Mouse (Mus musculus) forebrain, embryonic 15.5 days (tissue): ENCODE measurements around the gene Cpsf4l. TPM values are rescaled to one million over a fixed set of nuclear protein-coding genes. Genes with fewer than 3 reads are reported as not detected.
A peak's percentile ranks its signal among the peaks of the same experiment; 100 is the strongest.

ENCODE experiments used
- ATAC-seq: fragments of 200-750 bp; cut with Nextera tagmentation; replicated peaks from 2 replicates; pipeline ENCODE4 v1.8.0; 2017; ENCODE audit warnings: mild to moderate bottlenecking, moderate TSS enrichment, moderate library complexity
- H3K27ac ChIP-seq: fragments of 300-500 bp; sonication (generic); replicated peaks from 2 replicates; pipeline ENCODE4 v1.5.1; 2015; ENCODE audit warnings: mild to moderate bottlenecking, inconsistent platforms
- H3K27me3 ChIP-seq: fragments of 300-500 bp; sonication (generic); 2 replicates; pipeline ENCODE4 v1.6.1; 2015; ENCODE audit warnings: inconsistent platforms
- H3K36me3 ChIP-seq: fragments of 300-500 bp; sonication (generic); 2 replicates; pipeline ENCODE4 v1.6.1; 2015; ENCODE audit warnings: mild to moderate bottlenecking, inconsistent platforms
- H3K4me1 ChIP-seq: fragments of 300-500 bp; sonication (generic); 2 replicates; pipeline ENCODE4 v1.6.1; 2015; ENCODE audit warnings: inconsistent platforms
- H3K4me2 ChIP-seq: fragments of 300-500 bp; sonication (generic); replicated peaks from 2 replicates; pipeline ENCODE4 v1.6.1; 2015; ENCODE audit warnings: mild to moderate bottlenecking, inconsistent platforms
- H3K4me3 ChIP-seq: fragments of 300-500 bp; sonication (generic); 2 replicates; pipeline ENCODE4 v1.5.1; 2015; ENCODE audit warnings: mild to moderate bottlenecking, inconsistent platforms
- H3K9ac ChIP-seq: fragments of 300-500 bp; sonication (generic); replicated peaks from 2 replicates; pipeline ENCODE4 v1.6.1; 2015; ENCODE audit warnings: mild to moderate bottlenecking, inconsistent platforms
- H3K9me3 ChIP-seq: fragments of 300-500 bp; sonication (generic); 2 replicates; pipeline ENCODE4 v1.6.1; 2016; ENCODE audit warnings: inconsistent platforms
- whole genome bisulfite sequencing: fragments of 180-500 bp; shearing (Covaris S2); methylation state at CpG from one replicate; pipeline ENCODE4 v1.1.7; 2015; ENCODE audit warnings: mixed read lengths; 5-methylcytosine and 5-hydroxymethylcytosine counted together
- polyA plus RNA-seq: library from polyadenylated mRNA; unstranded; fragments of >200 nt; fragmentation: Nextera tagmentation; extraction: Ambion mirVana; gene quantifications from 2 replicates; pipeline ENCODE4 v1.2.1, GENCODE M21; 2015

Cpsf4l gene
- polyA plus RNA-seq, 1 experiment from 2014 or later: 0.38 TPM

DNA sequence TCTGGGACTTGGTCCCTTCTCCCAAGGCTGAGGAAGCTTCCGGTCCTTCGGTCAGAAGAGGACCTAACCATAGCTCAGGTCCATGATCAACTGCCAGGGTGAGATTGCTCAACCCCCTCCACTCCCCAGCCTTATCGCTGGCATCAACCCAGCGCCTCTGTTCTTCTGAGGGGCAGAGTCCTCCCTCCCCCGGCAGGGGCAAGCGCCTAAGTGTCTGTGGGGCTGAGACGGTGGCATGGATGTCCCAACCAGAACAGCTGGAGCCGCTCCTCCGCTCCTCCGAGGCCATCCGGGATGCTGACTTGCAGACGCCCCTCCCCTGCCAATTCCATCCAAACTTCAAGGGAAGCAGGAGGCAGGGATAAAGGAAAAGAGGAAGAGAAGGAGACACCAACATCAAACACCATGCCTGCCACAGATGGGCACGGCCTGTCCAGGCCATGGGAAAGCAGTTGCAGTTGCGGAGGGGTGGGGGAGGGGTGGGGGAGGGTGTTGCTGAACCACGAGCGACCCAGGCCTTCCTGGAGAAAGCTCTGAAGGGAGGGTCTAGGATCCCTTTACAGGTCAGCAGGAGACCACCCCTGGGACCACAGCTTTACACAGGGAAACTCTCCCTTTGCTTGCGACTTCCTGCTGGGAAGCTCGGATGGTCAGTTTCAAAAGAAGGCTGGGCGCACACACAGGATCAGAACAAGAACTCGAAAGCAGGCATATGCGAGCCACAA is 39.1 kb upstream of the Cpsf4l start:
- no peaks in the 10 kb centered on the region for H3K9me3 ChIP-seq
- H3K4me1 ChIP-seq: peaks cover 49% of the 10 kb centered on the region
- peak overlapping the region; percentile 78 for H3K4me3 ChIP-seq
- no peak for ATAC-seq
- peak overlapping the region; percentile 98 for H3K9ac ChIP-seq
- H3K27me3 ChIP-seq: no peaks in the 10 kb centered on the region
- H3K36me3 ChIP-seq: no peaks in the 10 kb centered on the region
- WGBS: 9% methylated on average over 21 of the region's 21 CpGs
- H3K27ac ChIP-seq: peak overlapping the region; percentile 97
- peak overlapping the region; percentile 81 for H3K4me2 ChIP-seq

DNA sequence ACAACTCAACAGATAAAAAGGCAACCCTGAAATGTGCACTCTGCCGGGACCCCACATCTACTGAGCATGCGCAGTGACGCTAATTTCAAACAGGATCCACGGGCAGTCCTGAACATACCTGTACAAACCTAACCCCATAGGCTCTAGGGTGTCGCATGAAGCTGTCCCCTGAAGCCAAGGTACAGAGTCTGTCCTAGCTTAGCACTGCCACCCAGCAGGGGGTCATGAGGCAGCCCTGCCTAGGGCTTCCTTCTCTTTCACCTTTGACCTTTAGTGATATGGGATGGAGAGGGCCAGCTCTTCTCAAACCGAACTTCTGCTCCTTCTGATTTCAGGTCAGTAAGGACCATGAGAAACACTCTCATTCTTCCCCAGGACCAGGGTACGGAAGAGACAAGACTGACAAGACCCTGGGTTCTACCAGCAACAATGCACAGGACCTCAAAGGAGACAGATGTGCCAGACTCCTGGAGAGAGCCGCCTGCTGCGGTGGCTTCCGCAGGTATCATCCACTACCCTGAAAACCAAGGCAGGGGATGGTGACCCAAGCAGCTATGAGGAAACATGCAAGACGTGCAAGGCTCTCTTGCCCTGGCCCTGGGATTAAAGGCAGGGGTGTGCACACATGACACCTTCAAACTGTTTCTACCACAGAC is 38.0 kb upstream of the Cpsf4l start:
- Histone ChIP-seq H3K27me3 (no peaks in the 10 kb centered on the region), H3K9ac (no peak overlapping the region), H3K36me3 (peaks cover 7% of the 10 kb centered on the region), H3K9me3 (no peaks in the 10 kb centered on the region), H3K4me2 (0 out of 2 replicates have a peak overlapping the region, but pooled peaks have one; percentile 81), H3K4me1 (peaks cover 49% of the 10 kb centered on the region), H3K27ac (no peak overlapping the region), H3K4me3 (no peak overlapping the region)
- ATAC-seq: no peak
- 86% methylated on average over 11 of the region's 11 CpGs for WGBS

DNA sequence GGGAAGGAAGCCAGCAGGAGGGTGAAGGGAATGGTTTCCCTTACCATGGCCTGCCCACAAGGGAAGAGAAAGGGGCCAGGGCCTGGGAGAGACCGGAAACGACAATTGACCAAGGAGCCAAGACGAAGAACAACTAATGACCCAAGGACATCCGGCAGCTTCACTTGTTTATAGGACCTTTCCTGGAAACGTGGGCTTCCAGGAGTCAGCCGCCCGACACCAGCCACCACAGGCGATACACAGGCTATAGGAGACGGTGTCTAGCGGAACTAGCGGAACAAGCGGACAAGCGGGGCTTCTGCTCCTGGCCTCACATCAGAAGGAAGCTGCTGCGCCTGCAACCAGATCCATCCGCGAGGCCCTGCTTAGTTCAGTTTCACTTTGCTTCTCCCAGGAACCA is 37.2 kb upstream of the Cpsf4l start:
- Histone ChIP-seq H3K36me3 (peaks cover 9% of the 10 kb centered on the region), H3K27ac (no peak overlapping the region), H3K4me1 (peaks cover 44% of the 10 kb centered on the region), H3K4me2 (no peak overlapping the region; the same call in 1 of the 2 replicates), H3K4me3 (no peak overlapping the region), H3K9me3 (no peaks in the 10 kb centered on the region), H3K27me3 (no peaks in the 10 kb centered on the region), H3K9ac (no peak overlapping the region)
- WGBS: 82% methylated on average over 16 of the region's 16 CpGs
- ATAC-seq: no peak

DNA sequence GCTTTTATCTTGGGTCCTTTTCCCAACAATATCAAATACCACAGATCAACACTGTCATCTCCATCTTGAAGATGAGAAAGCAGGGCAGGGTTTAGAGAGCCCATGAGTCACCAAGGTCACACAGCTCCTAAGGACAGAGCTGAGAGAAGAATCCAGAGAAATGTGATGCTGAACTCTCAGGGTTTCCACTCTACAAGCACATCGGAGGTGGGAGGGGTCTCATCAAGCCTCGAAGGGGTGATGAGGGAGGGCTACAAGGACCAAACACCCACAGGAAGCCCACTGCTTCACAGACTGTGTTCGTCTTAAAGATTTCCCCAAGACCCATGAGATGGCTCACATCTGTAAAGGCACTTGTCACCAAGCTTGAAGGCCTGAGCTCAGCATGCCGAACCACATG is 36.1 kb upstream of the Cpsf4l start:
- H3K9ac ChIP-seq: no peak overlapping the region
- H3K4me1 ChIP-seq: peaks cover 41% of the 10 kb centered on the region
- no peak overlapping the region for H3K27ac ChIP-seq
- H3K36me3 ChIP-seq: peaks cover 9% of the 10 kb centered on the region
- no peak for ATAC-seq
- WGBS: 84% methylated on average over 4 of the region's 4 CpGs
- no peaks in the 10 kb centered on the region for H3K27me3 ChIP-seq
- H3K4me3 ChIP-seq: no peak overlapping the region
- H3K4me2 ChIP-seq: no peak overlapping the region
- H3K9me3 ChIP-seq: no peaks in the 10 kb centered on the region

DNA sequence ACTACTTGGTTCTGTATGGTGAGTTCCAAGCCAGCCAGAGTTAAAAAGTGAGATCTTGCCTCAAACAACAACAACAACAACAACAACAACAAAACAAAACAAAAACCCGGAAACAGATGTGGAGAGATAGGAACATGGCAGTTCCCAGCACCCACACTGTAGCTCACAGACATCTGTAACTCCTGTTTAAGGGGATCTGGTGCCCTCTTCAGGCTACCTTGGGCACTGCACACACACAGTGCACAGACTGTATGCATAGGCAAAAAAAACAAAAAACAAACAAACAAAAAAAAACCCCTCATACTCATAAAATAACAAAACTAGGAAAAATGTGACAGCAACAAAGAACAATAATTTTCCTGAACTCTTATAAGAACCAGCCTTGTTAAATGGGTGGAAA is 33.2 kb upstream of the Cpsf4l start:
- Histone ChIP-seq H3K27me3 (no peaks in the 10 kb centered on the region), H3K36me3 (peaks cover 13% of the 10 kb centered on the region), H3K9ac (no peak overlapping the region), H3K9me3 (no peaks in the 10 kb centered on the region), H3K4me1 (peaks cover 35% of the 10 kb centered on the region), H3K4me2 (no peak overlapping the region), H3K4me3 (no peak overlapping the region), H3K27ac (no peak overlapping the region)
- WGBS: 86% methylated on average over 1 of the region's 1 CpGs
- ATAC-seq: no peak

DNA sequence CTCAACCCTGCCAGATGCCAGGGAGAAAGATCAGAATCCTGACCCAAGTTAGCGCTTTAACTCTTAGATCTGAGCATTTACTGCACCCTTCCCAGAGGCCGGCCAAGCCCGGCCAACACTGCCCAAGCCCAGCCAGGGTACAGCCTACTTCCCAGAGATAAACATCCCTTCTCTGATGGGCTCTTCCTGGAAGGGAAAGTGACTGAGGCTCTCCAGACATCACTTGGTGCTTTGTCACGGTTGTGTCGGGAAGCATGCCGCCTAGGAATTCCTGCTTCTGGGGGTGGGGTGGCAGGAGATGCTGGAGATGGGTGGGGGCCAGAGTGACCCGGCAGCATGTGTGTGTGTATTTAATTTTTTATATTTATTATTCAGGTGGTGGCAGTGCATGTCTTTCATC is 30.3 kb upstream of the Cpsf4l start:
- Histone ChIP-seq H3K4me2 (no peak overlapping the region), H3K4me1 (peaks cover 28% of the 10 kb centered on the region), H3K4me3 (no peak overlapping the region), H3K36me3 (peaks cover 13% of the 10 kb centered on the region), H3K9me3 (no peaks in the 10 kb centered on the region), H3K27ac (no peak overlapping the region), H3K27me3 (no peaks in the 10 kb centered on the region), H3K9ac (no peak overlapping the region)
- ATAC-seq: no peak
- WGBS: 92% methylated on average over 7 of the region's 7 CpGs

DNA sequence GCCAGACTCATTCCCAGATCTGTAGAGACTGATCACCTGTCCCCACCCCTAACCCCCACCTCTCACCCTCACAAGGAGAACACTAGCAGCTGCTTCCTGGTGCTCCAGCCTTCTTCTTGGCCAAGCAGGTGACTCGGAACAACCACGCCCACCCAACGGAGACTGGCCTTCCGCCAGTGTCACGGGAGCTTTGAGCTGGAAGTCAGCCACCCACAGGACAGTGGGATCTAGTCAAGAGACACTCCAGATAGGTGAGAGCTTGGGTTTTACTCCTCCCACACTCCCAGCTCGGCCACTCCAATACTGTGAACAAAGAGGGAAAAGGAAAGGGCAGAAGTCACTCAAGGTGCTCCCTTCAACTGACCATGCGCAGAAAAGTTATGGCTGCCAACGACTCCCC is 29.4 kb upstream of the Cpsf4l start:
- Histone ChIP-seq H3K27me3 (no peaks in the 10 kb centered on the region), H3K4me2 (no peak overlapping the region), H3K9me3 (no peaks in the 10 kb centered on the region), H3K4me1 (peaks cover 34% of the 10 kb centered on the region), H3K36me3 (peaks cover 13% of the 10 kb centered on the region), H3K4me3 (no peak overlapping the region), H3K9ac (no peak overlapping the region), H3K27ac (no peak overlapping the region)
- 77% methylated on average over 8 of the region's 8 CpGs for WGBS
- no peak for ATAC-seq

DNA sequence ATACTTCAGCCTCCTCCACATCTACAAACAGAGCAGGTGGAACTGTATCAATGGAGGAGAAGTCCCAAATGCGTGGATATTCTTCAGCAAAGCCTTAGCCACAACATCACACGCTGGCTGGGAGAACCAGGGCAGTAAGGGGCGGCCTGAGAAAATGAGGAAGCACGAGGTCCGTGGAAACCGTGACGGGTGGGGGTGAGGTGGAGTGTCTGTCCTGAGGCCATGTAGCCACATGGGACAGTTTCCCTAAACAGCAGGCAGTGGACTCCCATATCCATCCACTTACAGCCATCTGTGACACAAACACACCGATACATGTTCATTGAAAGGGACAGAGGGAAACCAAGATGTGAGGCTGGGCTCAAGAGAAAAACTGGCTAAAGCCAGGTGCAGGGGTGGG is 28.1 kb upstream of the Cpsf4l start:
- H3K4me1 ChIP-seq: peaks cover 46% of the 10 kb centered on the region
- H3K27me3 ChIP-seq: no peaks in the 10 kb centered on the region
- no peak for ATAC-seq
- H3K4me3 ChIP-seq: no peak overlapping the region
- no peak overlapping the region for H3K27ac ChIP-seq
- H3K4me2 ChIP-seq: no peak overlapping the region
- H3K9ac ChIP-seq: no peak overlapping the region
- 81% methylated on average over 8 of the region's 8 CpGs for WGBS
- H3K36me3 ChIP-seq: peaks cover 7% of the 10 kb centered on the region
- H3K9me3 ChIP-seq: no peaks in the 10 kb centered on the region

DNA sequence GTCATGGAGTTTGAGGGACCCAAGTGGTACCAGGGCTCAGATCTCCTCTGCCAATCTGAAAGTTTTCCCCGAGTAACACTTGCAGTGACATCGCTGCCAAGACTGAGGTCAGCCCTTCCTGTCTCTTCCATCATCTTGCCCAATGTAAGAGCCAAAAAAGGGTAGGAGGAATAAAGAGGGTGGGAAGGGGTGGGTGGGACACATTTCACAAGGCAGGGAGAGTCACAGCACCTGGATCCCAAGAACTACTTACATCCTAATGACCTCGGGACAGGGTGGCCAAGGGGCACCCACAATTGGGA is 27.7 kb upstream of the Cpsf4l start:
- H3K27ac ChIP-seq: no peak overlapping the region
- WGBS: 86% methylated on average over 3 of the region's 3 CpGs

DNA sequence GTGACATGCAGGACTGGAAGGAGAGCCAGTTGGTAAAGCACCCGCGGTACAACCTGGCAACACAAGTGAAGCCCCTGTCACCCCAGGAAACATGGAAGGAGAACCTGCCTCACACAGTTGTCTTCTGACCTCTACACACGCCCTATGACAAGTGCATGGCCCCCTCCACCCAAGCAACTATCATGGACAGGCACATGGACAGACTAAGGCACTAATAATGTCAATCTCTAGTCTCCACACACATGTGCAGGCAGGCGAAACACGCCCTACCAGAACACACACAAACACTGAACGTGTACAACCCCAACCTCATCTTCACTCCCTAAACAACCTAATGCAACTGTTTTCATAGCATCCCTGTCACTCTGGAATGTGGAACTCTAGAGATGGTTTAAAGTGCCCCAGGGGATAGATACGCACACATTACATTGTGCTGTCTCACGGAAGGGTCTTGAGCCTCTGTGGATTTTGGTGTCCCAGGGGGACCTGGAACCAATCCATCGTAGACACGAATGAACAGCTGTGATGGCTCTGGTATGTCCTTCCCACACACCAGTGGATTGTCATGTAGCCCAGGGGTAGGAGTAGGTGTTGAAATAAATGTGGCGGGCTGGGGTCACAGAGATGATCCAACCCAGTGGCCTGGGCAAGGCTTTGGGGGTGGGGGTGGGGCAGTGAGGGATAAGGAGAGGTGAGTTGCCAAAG is 27.2 kb upstream of the Cpsf4l start:
- Histone ChIP-seq H3K9me3 (no peaks in the 10 kb centered on the region), H3K4me3 (no peak overlapping the region), H3K4me1 (peaks cover 46% of the 10 kb centered on the region), H3K27me3 (no peaks in the 10 kb centered on the region), H3K4me2 (no peak overlapping the region), H3K36me3 (peaks cover 4% of the 10 kb centered on the region; the same call in 1 of the 2 replicates), H3K27ac (no peak overlapping the region), H3K9ac (no peak overlapping the region)
- no peak for ATAC-seq
- 86% methylated on average over 11 of the region's 11 CpGs for WGBS

More for the DNA sequence above, 27.7 kb upstream of the Cpsf4l start:
- Histone ChIP-seq H3K4me1 (peaks cover 46% of the 10 kb centered on the region), H3K9me3 (no peaks in the 10 kb centered on the region), H3K27me3 (no peaks in the 10 kb centered on the region), H3K9ac (no peak overlapping the region), H3K4me3 (no peak overlapping the region), H3K36me3 (peaks cover 4% of the 10 kb centered on the region; the same call in 1 of the 2 replicates), H3K4me2 (no peak overlapping the region)
- no peak for ATAC-seq

DNA sequence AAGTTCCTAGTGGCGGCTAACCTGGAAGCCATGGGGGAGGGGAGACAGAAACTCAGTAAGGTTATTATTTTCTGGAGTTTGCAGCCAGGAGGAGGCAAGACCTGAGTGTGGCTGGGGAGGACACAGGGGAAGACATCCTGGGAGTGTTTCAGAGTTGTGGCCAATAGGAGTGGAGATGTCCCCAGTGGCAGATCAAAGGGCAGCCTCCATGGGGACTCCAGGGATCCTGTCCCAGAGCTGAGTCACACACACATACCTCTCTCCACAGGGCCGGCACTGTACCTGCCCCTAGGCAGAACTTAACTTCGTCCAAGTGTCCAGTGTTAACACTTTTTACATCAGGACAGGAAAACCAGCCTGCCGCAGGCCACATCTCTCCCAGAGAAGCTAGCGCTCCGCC is 25.3 kb upstream of the Cpsf4l start:
- Histone ChIP-seq H3K4me1 (peaks cover 49% of the 10 kb centered on the region), H3K27me3 (no peaks in the 10 kb centered on the region), H3K36me3 (no peaks in the 10 kb centered on the region), H3K4me2 (no peak overlapping the region), H3K9me3 (no peaks in the 10 kb centered on the region), H3K4me3 (no peak overlapping the region), H3K27ac (no peak overlapping the region), H3K9ac (no peak overlapping the region)
- WGBS: 74% methylated on average over 6 of the region's 6 CpGs
- no peak for ATAC-seq

DNA sequence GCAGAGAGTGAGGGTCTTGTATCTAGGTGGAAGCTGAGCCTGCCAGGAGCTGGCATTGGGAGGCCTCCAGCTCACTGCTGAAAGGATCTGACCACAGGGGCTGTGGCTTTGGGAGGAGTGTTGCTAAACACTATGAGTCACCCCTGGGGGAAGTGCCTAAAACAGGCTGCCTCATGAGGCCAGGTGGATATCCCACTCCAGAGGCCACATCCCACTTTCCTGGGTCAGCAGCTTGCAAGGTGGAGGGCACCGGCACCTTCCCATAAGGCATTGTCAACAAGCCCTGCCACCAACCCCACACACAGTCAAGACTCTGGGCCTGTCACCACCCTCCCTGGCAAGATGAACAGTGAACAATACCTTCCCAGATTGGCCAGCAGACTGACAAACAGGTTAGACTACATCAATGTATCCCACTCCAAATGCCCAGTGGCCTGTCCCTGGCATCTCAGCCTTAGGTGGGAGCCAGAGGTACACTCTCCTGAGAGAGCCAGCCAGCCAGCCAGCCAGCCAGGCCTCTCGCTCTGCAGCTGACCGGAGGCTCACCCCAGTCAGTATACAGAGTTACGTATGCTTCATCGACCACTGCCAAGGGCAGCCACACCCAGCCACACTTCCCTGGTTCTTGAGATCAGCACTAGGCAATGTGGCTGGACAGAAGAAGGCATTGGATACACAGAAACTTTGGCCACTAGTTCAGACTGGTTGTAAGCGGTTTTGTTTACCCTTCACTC is 24.0 kb upstream of the Cpsf4l start:
- H3K4me3 ChIP-seq: no peak overlapping the region
- H3K36me3 ChIP-seq: peaks cover 3% of the 10 kb centered on the region; the same call in 1 of the 2 replicates
- no peaks in the 10 kb centered on the region for H3K27me3 ChIP-seq
- 0 out of 2 replicates have a peak, but pooled peaks have one; percentile 23 for ATAC-seq
- H3K4me1 ChIP-seq: peaks cover 35% of the 10 kb centered on the region
- no peak overlapping the region for H3K27ac ChIP-seq
- WGBS: 45% methylated on average over 6 of the region's 6 CpGs
- H3K9me3 ChIP-seq: no peaks in the 10 kb centered on the region
- no peak overlapping the region for H3K4me2 ChIP-seq
- no peak overlapping the region for H3K9ac ChIP-seq
